Mouse (Mus musculus) myocyte (in vitro differentiated cells): ENCODE measurements at regions not wholly inside any gene's neighbourhood (a gene's known extent, or its start where the extent isn't known, plus 50 kb on each side); places are given as distances from the start of the nearest gene placed in this dataset.
"Not testable (repeated sequence)": the region's sequence is repeated elsewhere in the genome, so short reads cannot be mapped to it uniquely, and the experiment has no call there.

ENCODE experiments used
- H3K27me3 ChIP-seq: one replicate; pipeline ENCODE4 v1.6.1; 2011; ENCODE audit not compliant: control insufficient read depth, insufficient read depth, insufficient read length
- H3K36me3 ChIP-seq: one replicate; pipeline ENCODE4 v1.6.1; 2011; ENCODE audit not compliant: control insufficient read depth, insufficient read depth
- H3K4me2 ChIP-seq: one replicate; pipeline ENCODE4 v1.6.1; 2011; ENCODE audit warnings: low read depth, control low read depth
- H3K4me3 ChIP-seq: one replicate; pipeline ENCODE4 v1.5.1; 2011; ENCODE audit warnings: mild to moderate bottlenecking, control low read depth, moderate library complexity
- H3K79me2 ChIP-seq: one replicate; pipeline ENCODE4 v1.6.1; 2011; ENCODE audit not compliant: control insufficient read depth, insufficient read depth
- H3ac ChIP-seq: one replicate; pipeline ENCODE4 v1.6.1; 2011; ENCODE audit not compliant: control insufficient read depth, insufficient read length
- CEBPB ChIP-seq: IDR thresholded peaks from 2 replicates; pipeline ENCODE4 v1.6.1; 2011; ENCODE audit warnings: mild to moderate bottlenecking, moderate library complexity; ENCODE audit not compliant: poor library complexity, insufficient read depth, severe bottlenecking
- E2F4 ChIP-seq: IDR thresholded peaks from one replicate; pipeline ENCODE4 v1.6.1; 2011; ENCODE audit warnings: mild to moderate bottlenecking, control low read depth, moderate library complexity; ENCODE audit not compliant: insufficient read depth
- MAX ChIP-seq: IDR thresholded peaks from one replicate; pipeline ENCODE4 v1.6.1; 2011; ENCODE audit warnings: low read depth, mild to moderate bottlenecking, control low read depth
- MYOD1 ChIP-seq, 3 experiments: IDR thresholded peaks; one replicate each; pipeline ENCODE4 v1.6.1; 2011; ENCODE audit warnings: control low read depth in 2 of 3, low read depth in 2 of 3, mild to moderate bottlenecking in 2 of 3, moderate library complexity in 1 of 3; ENCODE audit not compliant: insufficient read length in 2 of 3, control insufficient read depth in 1 of 3
- MYOG ChIP-seq, 3 experiments: IDR thresholded peaks; one replicate each; pipeline ENCODE4 v1.6.1; 2011; ENCODE audit warnings: control low read depth in 2 of 3, low read depth in 2 of 3, mild to moderate bottlenecking in 2 of 3; ENCODE audit not compliant: insufficient read length in 2 of 3, control insufficient read depth in 1 of 3, insufficient read depth in 1 of 3
- POLR2A ChIP-seq: IDR thresholded peaks from one replicate; pipeline ENCODE4 v1.6.1; 2011; ENCODE audit warnings: low read depth, mild to moderate bottlenecking, control low read depth, moderate library complexity; ENCODE audit not compliant: insufficient read length
- POLR2AphosphoS2 ChIP-seq: IDR thresholded peaks from one replicate; pipeline ENCODE4 v1.6.1; 2011; ENCODE audit warnings: low read depth, control low read depth; ENCODE audit not compliant: insufficient read length
- REST ChIP-seq: IDR thresholded peaks from one replicate; pipeline ENCODE4 v1.6.1; 2011; ENCODE audit warnings: mild to moderate bottlenecking, control low read depth, moderate library complexity; ENCODE audit not compliant: insufficient read depth, insufficient read length
- SRF ChIP-seq: IDR thresholded peaks from one replicate; pipeline ENCODE4 v1.6.1; 2011; ENCODE audit warnings: low read depth; ENCODE audit not compliant: control insufficient read depth, insufficient read length
- TCF12 ChIP-seq: IDR thresholded peaks from one replicate; pipeline ENCODE4 v1.6.1; 2011; ENCODE audit warnings: mild to moderate bottlenecking, control low read depth; ENCODE audit not compliant: poor library complexity, insufficient read depth, severe bottlenecking
- TCF3 ChIP-seq: IDR thresholded peaks from one replicate; pipeline ENCODE4 v1.6.1; 2011; ENCODE audit warnings: low read depth, control low read depth; ENCODE audit not compliant: insufficient read length
- USF1 ChIP-seq: IDR thresholded peaks from one replicate; pipeline ENCODE4 v1.6.1; 2011; ENCODE audit warnings: low read depth, mild to moderate bottlenecking, control low read depth, moderate library complexity

- no peak overlapping the region for H3ac ChIP-seq
- no peaks in the 10 kb centered on the region for H3K36me3 ChIP-seq
- no peak overlapping the region for H3K4me2 ChIP-seq
- no peak overlapping the region for H3K4me3 ChIP-seq
- no peaks in the 10 kb centered on the region for H3K27me3 ChIP-seq
- no peaks in the 10 kb centered on the region for H3K79me2 ChIP-seq
- TF ChIP-seq MAX (no peak), MYOD1 (IDR thresholded peaks at IDR 0.05; ENCODE audit: control insufficient read depth in 1 of 3, insufficient read length in 2 of 3, low read depth in 2 of 3) (no peak), USF1 (no peak), REST (no peak), TCF3 (no peak), E2F4 (no peak), TCF12 (no peak), CEBPB (no peak), MYOG (IDR thresholded peaks at IDR 0.05; ENCODE audit: control insufficient read depth in 1 of 3, insufficient read depth in 1 of 3, insufficient read length in 2 of 3, low read depth in 2 of 3) (no peak)
Observed at GRCm38 (mm10) chr4:153637989-153638388, 155.4 kb upstream of the Ajap1 start.

- TF ChIP-seq POLR2A (no peak), MYOG (IDR thresholded peaks at IDR 0.05; ENCODE audit: control insufficient read depth in 1 of 3, insufficient read depth in 1 of 3, insufficient read length in 2 of 3, low read depth in 2 of 3) (no peak), E2F4 (no peak)
- H3K27me3 ChIP-seq, result no peaks in the 10 kb centered on the region
- no peaks in the 10 kb centered on the region for H3K79me2 ChIP-seq
- H3ac ChIP-seq, result no peak overlapping the region
- no peaks in the 10 kb centered on the region for H3K36me3 ChIP-seq
- H3K4me2 ChIP-seq, result no peak overlapping the region
- H3K4me3 ChIP-seq, result no peak overlapping the region
Observed at GRCm38 (mm10) chr4:153651849-153652248, 169.2 kb upstream of the Ajap1 start.

GRCm38 (mm10) chr4:153652841-153653240, 170.2 kb upstream of the Ajap1 start:
- no peak for TF ChIP-seq POLR2A
- no peak for TF ChIP-seq SRF
- no peak for TF ChIP-seq MYOD1 (IDR thresholded peaks at IDR 0.05; ENCODE audit: control insufficient read depth in 1 of 3, insufficient read length in 2 of 3, low read depth in 2 of 3)
- TF ChIP-seq POLR2AphosphoS2, result no peak
- TF ChIP-seq REST, result no peak
- no peak for TF ChIP-seq CEBPB
- no peak for TF ChIP-seq MYOG (IDR thresholded peaks at IDR 0.05; ENCODE audit: control insufficient read depth in 1 of 3, insufficient read depth in 1 of 3, insufficient read length in 2 of 3, low read depth in 2 of 3)

GRCm38 (mm10) chr4:153662731-153663130, 180.1 kb upstream of the Ajap1 start:
- Histone ChIP-seq H3ac (no peak overlapping the region), H3K27me3 (no peaks in the 10 kb centered on the region), H3K36me3 (no peaks in the 10 kb centered on the region), H3K4me3 (no peak overlapping the region), H3K4me2 (no peak overlapping the region), H3K79me2 (no peaks in the 10 kb centered on the region)
- TF ChIP-seq POLR2AphosphoS2 (no peak), USF1 (no peak), TCF12 (no peak), MYOG (IDR thresholded peaks at IDR 0.05; ENCODE audit: control insufficient read depth in 1 of 3, insufficient read depth in 1 of 3, insufficient read length in 2 of 3, low read depth in 2 of 3) (no peak), MAX (no peak), REST (no peak), POLR2A (no peak), SRF (no peak), MYOD1 (IDR thresholded peaks at IDR 0.05; ENCODE audit: control insufficient read depth in 1 of 3, insufficient read length in 2 of 3, low read depth in 2 of 3) (no peak), TCF3 (no peak), CEBPB (no peak), E2F4 (no peak)

More at GRCm38 (mm10) chr4:153652841-153653240, 170.2 kb upstream of the Ajap1 start:
- H3K79me2 ChIP-seq, result no peaks in the 10 kb centered on the region
- H3K4me3 ChIP-seq, result no peak overlapping the region
- H3ac ChIP-seq, result no peak overlapping the region
- no peak overlapping the region for H3K4me2 ChIP-seq
- H3K27me3 ChIP-seq, result no peaks in the 10 kb centered on the region
- no peaks in the 10 kb centered on the region for H3K36me3 ChIP-seq

- H3K79me2 ChIP-seq, H3K36me3 ChIP-seq: not testable (repeated sequence)
Observed at GRCm38 (mm10) chr4:153666626-153667236, 184.1 kb upstream of the Ajap1 start.

More at GRCm38 (mm10) chr4:153666626-153667236, 184.1 kb upstream of the Ajap1 start:
- H3ac ChIP-seq, H3K4me2 ChIP-seq, H3K4me3 ChIP-seq, H3K27me3 ChIP-seq: not testable (repeated sequence)
